Mouse (Mus musculus): ENCODE data around the gene Them7. TPM values are rescaled to one million over a fixed set of nuclear protein-coding genes. Genes with fewer than 3 reads are reported as not detected.

Gene Them7
- total RNA-seq, 2 experiments from 2014 or later, result 0.61 to 1.6 TPM

DNA sequence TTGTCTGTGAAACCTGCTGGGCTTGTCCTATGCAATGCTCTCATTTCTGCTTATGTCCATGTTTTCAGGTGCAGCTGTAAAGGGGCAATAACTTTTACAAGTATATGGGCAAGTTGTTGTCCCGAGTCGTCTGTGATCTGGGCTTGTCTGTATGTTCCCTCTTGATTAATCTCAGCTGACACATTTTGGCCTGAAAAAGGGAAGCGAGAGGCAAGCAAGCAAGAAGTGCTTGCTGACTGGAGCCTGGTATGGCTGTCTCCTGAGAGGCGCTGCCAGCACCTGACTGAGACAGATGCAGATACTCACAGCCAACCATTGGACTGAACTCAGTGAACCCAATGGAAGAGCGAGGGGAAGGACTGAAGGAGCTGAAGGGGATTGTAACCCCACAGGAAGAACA lies 193.5 kb downstream of the Them7 start:
- DNase-seq, result no peak

DNA sequence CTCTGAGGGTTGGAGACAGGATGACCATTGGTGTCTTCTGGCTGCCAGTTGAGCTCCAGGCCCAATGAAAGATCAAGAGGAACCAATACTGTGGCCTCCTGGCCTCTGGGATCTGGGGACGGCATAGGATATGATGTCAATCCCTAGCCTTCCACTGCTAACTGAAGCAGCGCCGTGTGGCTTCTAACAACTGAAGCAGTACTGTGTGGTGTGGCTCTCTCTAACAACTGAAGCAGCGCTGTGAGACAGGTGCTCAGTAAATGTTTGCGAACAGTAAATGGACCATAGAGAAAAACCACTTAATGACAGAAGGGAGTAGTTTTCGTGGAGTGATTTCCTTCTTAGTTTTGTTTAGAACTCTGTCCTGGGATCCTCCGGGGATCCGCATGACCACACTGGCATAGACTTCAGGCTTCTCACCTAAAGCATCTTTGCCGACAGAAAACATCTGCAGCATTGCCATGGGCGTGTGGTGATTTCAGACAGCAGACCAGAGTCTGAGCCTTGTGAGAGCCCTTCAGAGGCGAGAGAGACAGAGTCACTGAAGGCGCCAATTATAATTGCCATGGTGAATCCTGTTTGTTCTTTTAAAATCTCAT lies 194.6 kb downstream of the Them7 start:
- no peak for DNase-seq

- DNase-seq, result no peak
These were observed 203.3 kb downstream of the Them7 start for GRCm38 (mm10) chr2:105427447-105427846.

- DNase-seq, result peak; percentile 80
These were observed 203.9 kb downstream of the Them7 start for GRCm38 (mm10) chr2:105428029-105428428.

DNA sequence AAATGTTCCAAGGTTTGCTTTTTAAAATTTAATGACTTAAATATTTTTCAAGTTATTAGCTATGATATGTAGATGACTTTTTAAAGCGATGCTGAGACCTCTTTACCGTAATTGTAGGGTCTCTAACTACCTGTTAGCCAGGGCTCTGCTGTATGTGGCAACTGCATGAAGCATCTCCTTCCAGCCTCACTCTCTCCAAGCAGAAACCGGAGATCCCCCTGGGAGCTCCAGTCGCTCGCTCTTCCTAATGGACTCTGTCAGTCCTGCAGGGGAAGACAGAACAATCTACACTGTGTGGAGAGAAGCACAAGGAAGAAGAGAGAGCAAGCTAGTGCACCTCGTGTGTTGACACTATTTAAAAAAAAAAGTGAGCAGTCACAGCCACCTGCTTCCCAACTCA lies 204.3 kb downstream of the Them7 start:
- no peak for DNase-seq

Other genes with a start within 250 kb of the Them7 start
- 100 to 1,000 TPM; 145 to 152 TPM for gene Eif3m, start 207.2 kb upstream of the Them7 start, total RNA-seq (2021)
- gene Gm11060, start 132.3 kb upstream of the Them7 start, total RNA-seq (2021), result not detected
- gene Wt1, start 97.8 kb upstream of the Them7 start, total RNA-seq (2021), result 10 to 100 TPM; 19.7 to 21.5 TPM
- 10 to 100 TPM; 57.3 to 61.7 TPM for gene Rcn1, start 175.0 kb downstream of the Them7 start, total RNA-seq (2021)

Measured in heart, postnatal 4 days (tissue).